Mouse (Mus musculus) limb, embryonic 14.5 days (tissue): ENCODE results near the gene Mlxip. TPM values are rescaled to one million over a fixed set of nuclear protein-coding genes. Genes with fewer than 3 reads are reported as not detected.
A peak's percentile ranks its signal among the peaks of the same experiment; 100 is the strongest.

Experiments used
- ATAC-seq: fragments of 200-750 bp; cut with Nextera tagmentation; 2 replicates; pipeline ENCODE4 v1.8.0; 2017; ENCODE audit warnings: low read depth, moderate number of reproducible peaks, moderate TSS enrichment; ENCODE audit not compliant: low FRiP score
- DNase-seq: peaks from one replicate; pipeline ENCODE4 v3.0.0-alpha.2; 2015; ENCODE audit warnings: low spot score
- H3K27ac ChIP-seq: fragments of 300-500 bp; sonication (generic); replicated peaks from 2 replicates; pipeline ENCODE4 v1.5.1; 2014; ENCODE audit warnings: low read depth, mild to moderate bottlenecking, low read length, moderate library complexity, mixed read lengths
- H3K27me3 ChIP-seq: fragments of 300-500 bp; sonication (generic); 2 replicates; pipeline ENCODE4 v1.6.1; 2014; ENCODE audit warnings: low read length, mixed read lengths; ENCODE audit not compliant: control insufficient read depth, insufficient read depth
- H3K36me3 ChIP-seq: fragments of 300-500 bp; sonication (generic); 2 replicates; pipeline ENCODE4 v1.6.1; 2014; ENCODE audit warnings: mild to moderate bottlenecking, low read length, moderate library complexity, mixed read lengths; ENCODE audit not compliant: control insufficient read depth, insufficient read depth
- H3K4me1 ChIP-seq: fragments of 300-500 bp; sonication (generic); 2 replicates; pipeline ENCODE4 v1.6.1; 2014; ENCODE audit warnings: antibody characterized with exemption, low read length, mixed read lengths; ENCODE audit not compliant: control insufficient read depth, insufficient read depth
- H3K4me2 ChIP-seq: fragments of 300-500 bp; sonication (generic); replicated peaks from 2 replicates; pipeline ENCODE4 v1.6.1; 2014; ENCODE audit warnings: low read depth, mild to moderate bottlenecking, low read length, moderate library complexity; ENCODE audit not compliant: severe bottlenecking
- H3K4me3 ChIP-seq: fragments of 300-500 bp; sonication (generic); replicated peaks from 2 replicates; pipeline ENCODE4 v1.5.1; 2014; ENCODE audit warnings: low read length
- H3K9ac ChIP-seq: fragments of 300-500 bp; sonication (generic); 2 replicates; pipeline ENCODE4 v1.6.1; 2014; ENCODE audit warnings: mild to moderate bottlenecking, low read depth, low read length, moderate library complexity; ENCODE audit not compliant: severe bottlenecking
- H3K9me3 ChIP-seq: fragments of 300-500 bp; sonication (generic); 2 replicates; pipeline ENCODE4 v1.6.1; 2016; ENCODE audit warnings: low read length; ENCODE audit not compliant: control insufficient read depth
- POLR2A ChIP-seq: fragments of 200-500 bp; IDR thresholded peaks from 2 replicates; pipeline ENCODE4 v1.8.0; 2012; ENCODE audit warnings: inconsistent platforms, mild to moderate bottlenecking, moderate library complexity, borderline replicate concordance; ENCODE audit not compliant: insufficient read depth, insufficient read length; ENCODE audit errors: extremely low read depth
- WGBS: fragments of 180-500 bp; shearing (Covaris S2); extraction: QIAGEN DNeasy Blood & Tissue Kit; methylation state at CpG from one replicate; pipeline ENCODE4 v1.1.7; 2014; 5-methylcytosine and 5-hydroxymethylcytosine counted together
- polyA plus RNA-seq, 2 experiments: library from polyadenylated mRNA; depleted of rRNA in 1 of 2; stranded (reverse) in 1 of 2; unstranded in 1 of 2; fragments of >200 nt; fragmentation: Nextera tagmentation in 1 of 2; extraction: Ambion mirVana in 1 of 2; gene quantifications; 2 replicates each; pipeline versions ENCODE4 v1.2.1 to v1.2.3; 2012 to 2014

Gene Mlxip
- polyA plus RNA-seq, 2 experiments, result 16.5 to 28.3 TPM

DNA sequence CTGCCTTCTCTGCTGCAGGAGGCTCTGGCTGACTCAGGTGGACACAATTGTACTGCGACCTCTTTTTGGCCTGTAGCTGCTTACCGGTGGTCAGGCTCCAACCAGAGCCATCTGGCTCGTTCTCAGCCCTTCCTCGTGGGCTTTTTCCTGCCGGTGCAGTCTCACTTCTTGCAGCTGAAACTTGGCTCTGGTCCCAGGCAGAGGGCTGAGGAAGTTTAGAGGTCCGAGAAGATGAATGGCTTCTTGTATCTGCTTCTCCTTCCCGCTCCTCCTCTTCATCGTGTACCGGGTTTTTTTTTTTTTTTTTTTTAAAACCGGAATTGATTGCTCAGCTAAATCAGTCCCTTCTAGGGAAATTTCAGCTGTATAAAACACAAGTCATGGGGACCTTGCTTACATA lies 18.0 kb upstream of the Mlxip start:
- peaks cover 31% of the 10 kb centered on the region for H3K36me3 ChIP-seq
- ATAC-seq, result 0 out of 2 replicates have a peak, but pooled peaks have one; percentile 21

DNA sequence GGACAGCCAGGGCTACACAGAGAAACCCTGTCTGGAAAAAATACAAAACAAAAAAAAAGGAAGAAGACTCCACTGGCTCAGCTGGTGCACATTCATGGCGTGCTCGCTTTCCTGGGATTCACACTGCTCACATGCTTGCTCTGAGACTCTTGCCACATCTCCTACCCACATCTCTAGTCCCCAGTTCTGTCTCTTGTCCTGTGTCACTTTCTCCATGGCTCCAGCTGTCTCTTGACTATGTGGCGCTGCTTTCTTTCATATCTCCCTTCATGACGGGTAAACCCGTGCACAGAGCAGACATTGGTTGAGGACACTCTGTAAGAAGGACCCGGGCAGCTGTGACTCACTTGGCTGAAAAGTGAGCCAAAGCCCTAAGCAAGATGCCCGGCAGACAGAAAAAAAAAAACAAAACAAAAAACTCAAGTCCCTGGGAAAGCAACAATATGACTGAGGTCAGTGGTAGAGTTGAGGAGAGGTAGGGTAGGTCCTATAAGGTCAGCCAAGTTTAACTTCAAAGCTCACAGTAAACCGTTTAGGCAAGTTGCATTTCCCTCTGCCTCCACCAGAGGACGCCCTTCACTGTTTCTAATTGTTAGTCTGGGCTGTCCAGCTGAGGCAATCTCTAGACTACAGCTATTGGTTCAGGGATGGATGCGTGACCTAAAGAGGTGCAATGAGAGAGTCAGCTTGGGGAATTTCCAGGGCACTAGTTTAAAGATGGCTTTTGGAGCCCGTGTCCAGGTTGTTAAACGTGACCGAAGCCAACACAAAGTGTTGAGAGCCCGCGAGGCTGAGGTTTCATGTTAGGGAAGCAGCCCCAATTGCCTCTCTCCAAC lies 17.3 kb upstream of the Mlxip start:
- Histone ChIP-seq H3K4me3 (no peak overlapping the region), H3K36me3 (peaks cover 23% of the 10 kb centered on the region), H3K27ac (no peak overlapping the region), H3K9ac (no peak overlapping the region), H3K4me2 (no peak overlapping the region), H3K9me3 (no peaks in the 10 kb centered on the region), H3K27me3 (no peaks in the 10 kb centered on the region), H3K4me1 (0 out of 2 replicates have a peak, but pooled peaks cover 3% of the 10 kb centered on the region)
- DNase-seq (peak; percentile 79), ATAC-seq (no peak)
- 68% methylated on average over 15 of the region's 15 CpGs for WGBS
- TF ChIP-seq POLR2A, result no peak

More for the DNA sequence above, 18.0 kb upstream of the Mlxip start:
- Histone ChIP-seq H3K27ac (no peak overlapping the region), H3K9ac (no peak overlapping the region), H3K4me2 (no peak overlapping the region), H3K4me1 (no peaks in the 10 kb centered on the region), H3K9me3 (no peaks in the 10 kb centered on the region), H3K27me3 (no peaks in the 10 kb centered on the region), H3K4me3 (no peak overlapping the region)
- WGBS, result 35% methylated on average over 10 of the region's 10 CpGs
- TF ChIP-seq POLR2A, result no peak
- peak; percentile 79 for DNase-seq

DNA sequence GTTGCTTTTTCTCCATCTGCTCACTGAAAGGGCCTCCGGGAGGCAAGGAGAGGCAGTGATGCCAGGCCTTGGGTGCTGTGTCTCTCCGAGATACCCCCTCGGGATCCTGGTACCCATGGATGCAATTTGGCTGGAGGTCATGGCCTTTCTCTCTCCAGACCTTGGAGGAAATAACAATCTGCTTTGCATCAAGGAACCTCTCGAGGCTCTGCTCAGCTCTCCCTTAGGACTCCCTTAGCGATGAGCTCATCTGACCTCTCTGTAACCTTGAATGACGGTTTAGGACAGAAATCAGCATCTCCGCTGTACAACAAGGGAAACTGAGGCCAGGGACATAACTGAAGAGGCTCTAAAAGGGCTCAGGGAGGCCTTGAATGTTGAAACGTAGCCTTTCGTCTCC lies 15.9 kb upstream of the Mlxip start:
- Histone ChIP-seq H3K4me3 (no peak overlapping the region), H3K27ac (no peak overlapping the region), H3K4me2 (no peak overlapping the region), H3K36me3 (peaks cover 13% of the 10 kb centered on the region), H3K9ac (no peak overlapping the region), H3K27me3 (no peaks in the 10 kb centered on the region), H3K4me1 (0 out of 2 replicates have a peak, but pooled peaks cover 3% of the 10 kb centered on the region), H3K9me3 (no peaks in the 10 kb centered on the region)
- no peak for TF ChIP-seq POLR2A
- DNase-seq (no peak), ATAC-seq (no peak)
- 53% methylated on average over 9 of the region's 9 CpGs for WGBS

DNA sequence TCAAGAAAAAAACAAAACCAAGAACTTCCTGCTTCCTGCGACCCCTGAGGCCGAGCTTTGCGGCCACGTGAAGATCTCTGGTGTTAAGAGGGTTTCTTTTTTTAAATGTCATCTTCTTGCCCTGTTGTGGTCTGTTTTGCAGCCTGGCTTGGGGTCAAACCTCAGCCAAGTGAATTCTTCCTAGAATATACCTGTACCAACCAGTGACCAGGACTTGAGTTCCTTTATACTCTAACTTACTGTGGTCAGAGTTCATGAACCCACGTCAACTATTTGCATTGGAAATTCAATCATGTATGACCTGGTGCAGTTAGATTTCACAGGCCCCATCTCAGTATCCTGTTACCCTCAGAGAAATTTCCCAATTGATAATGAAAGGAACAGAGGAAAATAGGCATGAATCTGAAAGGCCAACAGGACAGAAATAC lies 15.1 kb upstream of the Mlxip start:
- no peak for DNase-seq
- no peak overlapping the region for H3K4me2 ChIP-seq
- H3K27me3 ChIP-seq, result no peaks in the 10 kb centered on the region
- ATAC-seq, result no peak
- WGBS, result 64% methylated on average over 5 of the region's 5 CpGs
- H3K9me3 ChIP-seq, result no peaks in the 10 kb centered on the region
- H3K36me3 ChIP-seq, result peaks cover 10% of the 10 kb centered on the region; the same call in 1 of the 2 replicates
- H3K27ac ChIP-seq, result no peak overlapping the region
- H3K4me3 ChIP-seq, result no peak overlapping the region
- H3K9ac ChIP-seq, result no peak overlapping the region
- H3K4me1 ChIP-seq, result 0 out of 2 replicates have a peak, but pooled peaks cover 3% of the 10 kb centered on the region
- TF ChIP-seq POLR2A, result no peak

DNA sequence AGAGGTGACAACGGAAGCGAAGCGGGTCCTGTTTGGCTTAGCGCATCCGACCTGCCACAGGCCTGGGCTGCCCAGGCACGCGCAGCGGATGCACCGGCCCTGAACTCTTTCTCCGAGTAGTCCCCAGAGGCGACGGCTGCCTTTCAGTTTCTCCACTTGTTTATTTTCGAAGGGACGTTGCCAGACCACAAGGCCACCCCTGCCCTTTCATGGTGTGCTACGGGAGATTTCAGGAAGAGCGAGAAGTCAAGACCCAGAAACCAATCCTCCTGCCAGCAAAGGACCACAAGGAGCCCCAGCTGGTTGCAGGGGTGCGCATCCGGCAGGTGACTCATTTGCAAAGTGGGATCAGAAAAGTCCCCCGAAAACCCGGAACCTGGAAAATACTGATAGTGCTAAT lies 12.6 kb upstream of the Mlxip start:
- DNase-seq, result peak; percentile 37
- Histone ChIP-seq H3K4me3 (no peak overlapping the region), H3K27me3 (no peaks in the 10 kb centered on the region), H3K9ac (no peak overlapping the region), H3K27ac (no peak overlapping the region), H3K36me3 (no peaks in the 10 kb centered on the region), H3K4me1 (0 out of 2 replicates have a peak, but pooled peaks cover 3% of the 10 kb centered on the region), H3K9me3 (no peaks in the 10 kb centered on the region), H3K4me2 (peak overlapping the region; percentile 14; the same call in 1 of the 2 replicates)
- WGBS, result 19% methylated on average over 20 of the region's 20 CpGs
- ATAC-seq, result no peak
- TF ChIP-seq POLR2A, result no peak
